Mouse (Mus musculus) limb, embryonic 11.5 days (tissue): ENCODE results near the gene Gm20538. TPM values are rescaled to one million over a fixed set of nuclear protein-coding genes. Genes with fewer than 3 reads are reported as not detected.

Source experiments
- ATAC-seq: fragments of 200-750 bp; cut with Nextera tagmentation; 2 replicates; pipeline ENCODE4 v1.8.0; 2017; ENCODE audit warnings: low read depth; ENCODE audit not compliant: insufficient number of reproducible peaks, low FRiP score, low TSS enrichment
- DNase-seq: peaks from one replicate; pipeline ENCODE4 v3.0.0-alpha.2; 2015; ENCODE audit warnings: low spot score
- H3K27ac ChIP-seq: fragments of 300-500 bp; sonication (generic); replicated peaks from 2 replicates; pipeline ENCODE4 v1.5.1; 2014; ENCODE audit warnings: low read depth, mild to moderate bottlenecking, low read length
- H3K27me3 ChIP-seq: fragments of 300-500 bp; sonication (generic); 2 replicates; pipeline ENCODE4 v1.6.1; 2014; ENCODE audit warnings: mild to moderate bottlenecking, low read length, mixed read lengths; ENCODE audit not compliant: control insufficient read depth, insufficient read depth
- H3K36me3 ChIP-seq: fragments of 300-500 bp; sonication (generic); 2 replicates; pipeline ENCODE4 v1.6.1; 2014; ENCODE audit warnings: mild to moderate bottlenecking, low read length, moderate library complexity, mixed read lengths; ENCODE audit not compliant: control insufficient read depth, insufficient read depth
- H3K4me1 ChIP-seq: fragments of 300-500 bp; sonication (generic); 2 replicates; pipeline ENCODE4 v1.6.1; 2014; ENCODE audit warnings: low read length, mixed read lengths; ENCODE audit not compliant: control insufficient read depth, insufficient read depth
- H3K4me2 ChIP-seq: fragments of 300-500 bp; sonication (generic); 2 replicates; pipeline ENCODE4 v1.6.1; 2014; ENCODE audit warnings: low read depth, mild to moderate bottlenecking, moderate library complexity; ENCODE audit not compliant: severe bottlenecking
- H3K4me3 ChIP-seq: fragments of 300-500 bp; sonication (generic); 2 replicates; pipeline ENCODE4 v1.5.1; 2014; ENCODE audit warnings: low read depth, low read length
- H3K9ac ChIP-seq: fragments of 300-500 bp; sonication (generic); 2 replicates; pipeline ENCODE4 v1.6.1; 2014; ENCODE audit warnings: mild to moderate bottlenecking, low read length
- H3K9me3 ChIP-seq: fragments of 300-500 bp; sonication (generic); 2 replicates; pipeline ENCODE4 v1.6.1; 2016; ENCODE audit warnings: low read length; ENCODE audit not compliant: control insufficient read depth
- WGBS: fragments of 180-500 bp; shearing (Covaris S2); extraction: QIAGEN DNeasy Blood & Tissue Kit; methylation state at CpG from one replicate; pipeline ENCODE4 v1.1.7; 2014; 5-methylcytosine and 5-hydroxymethylcytosine counted together
- polyA plus RNA-seq: library from polyadenylated mRNA; unstranded; fragments of >200 nt; fragmentation: Nextera tagmentation; extraction: Ambion mirVana; gene quantifications from 2 replicates; pipeline ENCODE4 v1.2.1, GENCODE M21; 2014

Gene Gm20538
- polyA plus RNA-seq, 1 experiment from 2014 or later = not detected

- Histone ChIP-seq H3K4me3 (no peak overlapping the region), H3K9ac (no peak overlapping the region), H3K4me2 (no peak overlapping the region), H3K27ac (no peak overlapping the region), H3K4me1 (no peaks in the 10 kb centered on the region), H3K36me3 (no peaks in the 10 kb centered on the region), H3K27me3 (peaks cover 18% of the 10 kb centered on the region), H3K9me3 (no peaks in the 10 kb centered on the region)
- WGBS = 41% methylated on average over 7 of the region's 7 CpGs
- ATAC-seq (no peak), DNase-seq (peak; percentile 28)
Measured at GRCm38 (mm10) chr19:44519152-44519551, 33.5 kb downstream of the Gm20538 start.

- Histone ChIP-seq H3K4me2 (no peak overlapping the region), H3K9ac (no peak overlapping the region), H3K4me1 (no peaks in the 10 kb centered on the region), H3K36me3 (no peaks in the 10 kb centered on the region), H3K27ac (no peak overlapping the region), H3K9me3 (no peaks in the 10 kb centered on the region), H3K4me3 (no peak overlapping the region), H3K27me3 (peaks cover 27% of the 10 kb centered on the region)
- WGBS = 64% methylated on average over 12 of the region's 12 CpGs
- no peak for DNase-seq
- ATAC-seq = no peak
Measured at GRCm38 (mm10) chr19:44517996-44518768, 34.4 kb downstream of the Gm20538 start.

- Histone ChIP-seq H3K4me2 (no peak overlapping the region), H3K27me3 (peaks cover 51% of the 10 kb centered on the region), H3K4me3 (no peak overlapping the region), H3K9ac (no peak overlapping the region), H3K4me1 (peaks cover 10% of the 10 kb centered on the region), H3K9me3 (no peaks in the 10 kb centered on the region), H3K27ac (no peak overlapping the region), H3K36me3 (no peaks in the 10 kb centered on the region)
- DNase-seq = no peak
- WGBS = 45% methylated on average over 6 of the region's 6 CpGs
- no peak for ATAC-seq
Measured at GRCm38 (mm10) chr19:44515769-44516168, 36.9 kb downstream of the Gm20538 start.

- H3K27ac ChIP-seq = no peak overlapping the region
- no peak for ATAC-seq
Measured at GRCm38 (mm10) chr19:44514521-44515451, 37.8 kb downstream of the Gm20538 start.

GRCm38 (mm10) chr19:44513921-44514482 lies 38.6 kb downstream of the Gm20538 start:
- no peaks in the 10 kb centered on the region for H3K36me3 ChIP-seq
- no peak overlapping the region for H3K9ac ChIP-seq
- ATAC-seq (no peak), DNase-seq (no peak)
- peaks cover 10% of the 10 kb centered on the region for H3K4me1 ChIP-seq
- H3K27ac ChIP-seq = no peak overlapping the region
- 25% methylated on average over 7 of the region's 7 CpGs for WGBS
- H3K4me3 ChIP-seq = no peak overlapping the region
- peaks cover 66% of the 10 kb centered on the region for H3K27me3 ChIP-seq
- H3K4me2 ChIP-seq = no peak overlapping the region
- H3K9me3 ChIP-seq = no peaks in the 10 kb centered on the region

More at GRCm38 (mm10) chr19:44514521-44515451, 37.8 kb downstream of the Gm20538 start:
- Histone ChIP-seq H3K27me3 (peaks cover 60% of the 10 kb centered on the region), H3K4me3 (no peak overlapping the region), H3K9me3 (no peaks in the 10 kb centered on the region), H3K4me1 (peaks cover 10% of the 10 kb centered on the region), H3K36me3 (no peaks in the 10 kb centered on the region), H3K4me2 (no peak overlapping the region), H3K9ac (no peak overlapping the region)
- DNase-seq = peak; percentile 40
- 10% methylated on average over 14 of the region's 14 CpGs for WGBS

GRCm38 (mm10) chr19:44513054-44513833 lies 39.4 kb downstream of the Gm20538 start:
- H3K4me1 ChIP-seq = peaks cover 10% of the 10 kb centered on the region
- H3K9ac ChIP-seq = no peak overlapping the region
- H3K36me3 ChIP-seq = no peaks in the 10 kb centered on the region
- 16% methylated on average over 11 of the region's 11 CpGs for WGBS
- H3K9me3 ChIP-seq = no peaks in the 10 kb centered on the region
- H3K27me3 ChIP-seq = peaks cover 70% of the 10 kb centered on the region
- no peak overlapping the region for H3K27ac ChIP-seq
- no peak overlapping the region for H3K4me2 ChIP-seq
- ATAC-seq (no peak), DNase-seq (peak; percentile 52)
- no peak overlapping the region for H3K4me3 ChIP-seq

GRCm38 (mm10) chr19:44512601-44513000 lies 40.0 kb downstream of the Gm20538 start:
- Histone ChIP-seq H3K27me3 (peaks cover 70% of the 10 kb centered on the region), H3K27ac (no peak overlapping the region), H3K9me3 (no peaks in the 10 kb centered on the region), H3K36me3 (no peaks in the 10 kb centered on the region), H3K4me2 (no peak overlapping the region), H3K9ac (no peak overlapping the region), H3K4me1 (peaks cover 10% of the 10 kb centered on the region), H3K4me3 (no peak overlapping the region)
- WGBS = 20% methylated on average over 5 of the region's 5 CpGs
- peak; percentile 31 for DNase-seq
- no peak for ATAC-seq
